Mouse (Mus musculus) small intestine, adult 2 months (tissue): ENCODE data around the gene Enpp7. TPM values are rescaled to one million over a fixed set of nuclear protein-coding genes. Genes with fewer than 3 reads are reported as not detected.

Experiments used
- H3K27ac ChIP-seq: fragments of 200-500 bp; 2 replicates; pipeline ENCODE4 v1.5.1; 2012; ENCODE audit warnings: low read depth, low read length, control low read depth, inconsistent platforms; ENCODE audit not compliant: insufficient read depth
- H3K27me3 ChIP-seq: fragments of 200-500 bp; 2 replicates; pipeline ENCODE4 v1.6.1; 2012; ENCODE audit warnings: mild to moderate bottlenecking, moderate library complexity, low read length, inconsistent platforms; ENCODE audit not compliant: control insufficient read depth, insufficient read depth
- H3K36me3 ChIP-seq: fragments of 200-500 bp; 2 replicates; pipeline ENCODE4 v1.6.1; 2012; ENCODE audit warnings: mild to moderate bottlenecking, low read length, control low read depth, inconsistent platforms; ENCODE audit not compliant: control insufficient read depth, insufficient read depth
- H3K4me1 ChIP-seq: fragments of 200-500 bp; 2 replicates; pipeline ENCODE4 v1.6.1; 2012; ENCODE audit warnings: low read length, inconsistent platforms, mixed read lengths; ENCODE audit not compliant: control insufficient read depth, insufficient read depth, insufficient read length
- H3K4me3 ChIP-seq: fragments of 200-500 bp; 2 replicates; pipeline ENCODE4 v1.5.1; 2012; ENCODE audit warnings: low read depth, mild to moderate bottlenecking, control low read depth, inconsistent platforms, low read length, moderate library complexity
- CTCF ChIP-seq: fragments of 200-500 bp; IDR thresholded peaks from 2 replicates; pipeline ENCODE4 v1.5.1; 2012; ENCODE audit warnings: low read depth, mild to moderate bottlenecking, control low read depth, inconsistent platforms, low read length, moderate library complexity, mixed read lengths; ENCODE audit not compliant: insufficient replicate concordance, insufficient read length; ENCODE audit errors: extremely low read depth
- POLR2A ChIP-seq: fragments of 200-500 bp; IDR thresholded peaks from 2 replicates; pipeline ENCODE4 v1.6.1; 2012; ENCODE audit warnings: low read depth, mild to moderate bottlenecking, control low read depth, inconsistent platforms, low read length, moderate library complexity
- WGBS: fragments of 180-500 bp; shearing (Covaris S2); methylation state at CpG from one replicate; pipeline ENCODE4 v1.1.7; 2018; 5-methylcytosine and 5-hydroxymethylcytosine counted together
- polyA plus RNA-seq: library from polyadenylated mRNA; depleted of rRNA; stranded (reverse); fragments of >200 nt; gene quantifications from 2 replicates; pipeline ENCODE4 v1.2.3, GENCODE M21; 2012; rRNA removed

Enpp7 gene
- polyA plus RNA-seq, result 10.8 and 2,214 TPM in 2 replicates

GRCm38 (mm10) chr11:118987999-118988398 lies at the start of gene Enpp7:
TSS of gene Enpp7 (plus strand) at chr11:118988188.
- 68% methylated on average over 10 of the region's 10 CpGs for WGBS
- H3K36me3 ChIP-seq, result peaks cover 18% of the 10 kb centered on the region
- H3K4me3 ChIP-seq, result peak within 1 kb of the TSS; percentile 52
- peak within 1 kb of the TSS; percentile 74 for H3K27ac ChIP-seq
- TF ChIP-seq CTCF (no peak), POLR2A (peak; percentile 63; the same call in 1 of the 2 replicates)
- no peaks in the 10 kb centered on the region for H3K27me3 ChIP-seq
- peaks cover 25% of the 10 kb centered on the region; the same call in 1 of the 2 replicates for H3K4me1 ChIP-seq

GRCm38 (mm10) chr11:118939731-118940130 lies 48.3 kb upstream of the Enpp7 start:
- 75% methylated on average over 4 of the region's 4 CpGs for WGBS
- TF ChIP-seq CTCF (no peak), POLR2A (no peak)
- Histone ChIP-seq H3K27me3 (peaks cover 2% of the 10 kb centered on the region; the same call in 1 of the 2 replicates), H3K36me3 (no peaks in the 10 kb centered on the region), H3K4me1 (no peaks in the 10 kb centered on the region), H3K27ac (no peak overlapping the region), H3K4me3 (no peak overlapping the region)

GRCm38 (mm10) chr11:118940539-118940938 lies 47.4 kb upstream of the Enpp7 start:
- WGBS, result 81% methylated on average over 11 of the region's 11 CpGs
- Histone ChIP-seq H3K27ac (no peak overlapping the region), H3K4me3 (no peak overlapping the region), H3K27me3 (peaks cover 2% of the 10 kb centered on the region; the same call in 1 of the 2 replicates), H3K4me1 (no peaks in the 10 kb centered on the region), H3K36me3 (no peaks in the 10 kb centered on the region)
- TF ChIP-seq CTCF, result no peak
- TF ChIP-seq POLR2A, result no peak

GRCm38 (mm10) chr11:118941268-118941667 lies 46.7 kb upstream of the Enpp7 start:
- no peak overlapping the region for H3K27ac ChIP-seq
- TF ChIP-seq POLR2A, result no peak
- no peak for TF ChIP-seq CTCF
- 48% methylated on average over 5 of the region's 5 CpGs for WGBS
- H3K4me1 ChIP-seq, result no peaks in the 10 kb centered on the region
- H3K36me3 ChIP-seq, result no peaks in the 10 kb centered on the region
- no peak overlapping the region for H3K4me3 ChIP-seq
- peaks cover 2% of the 10 kb centered on the region; the same call in 1 of the 2 replicates for H3K27me3 ChIP-seq

- no peak overlapping the region for H3K27ac ChIP-seq
- TF ChIP-seq CTCF (no peak), POLR2A (no peak)
- 33% methylated on average over 8 of the region's 8 CpGs for WGBS
These were observed 42.1 kb upstream of the Enpp7 start for GRCm38 (mm10) chr11:118945868-118946267.

GRCm38 (mm10) chr11:118955016-118955415 lies 33.0 kb upstream of the Enpp7 start:
- TF ChIP-seq POLR2A (no peak), CTCF (no peak)
- no peak overlapping the region for H3K4me3 ChIP-seq
- no peaks in the 10 kb centered on the region for H3K36me3 ChIP-seq
- no peak overlapping the region for H3K27ac ChIP-seq
- 55% methylated on average over 6 of the region's 6 CpGs for WGBS
- no peaks in the 10 kb centered on the region for H3K27me3 ChIP-seq
- H3K4me1 ChIP-seq, result no peaks in the 10 kb centered on the region

More at GRCm38 (mm10) chr11:118945868-118946267, 42.1 kb upstream of the Enpp7 start:
- H3K4me1 ChIP-seq, result no peaks in the 10 kb centered on the region
- no peaks in the 10 kb centered on the region for H3K27me3 ChIP-seq
- H3K4me3 ChIP-seq, result no peak overlapping the region
- H3K36me3 ChIP-seq, result no peaks in the 10 kb centered on the region

GRCm38 (mm10) chr11:118957070-118957471 lies 30.9 kb upstream of the Enpp7 start:
- TF ChIP-seq CTCF (no peak), POLR2A (no peak)
- H3K27me3 ChIP-seq, result no peaks in the 10 kb centered on the region
- no peak overlapping the region for H3K27ac ChIP-seq
- H3K4me1 ChIP-seq, result no peaks in the 10 kb centered on the region
- WGBS, result 66% methylated on average over 14 of the region's 14 CpGs
- H3K36me3 ChIP-seq, result no peaks in the 10 kb centered on the region
- no peak overlapping the region for H3K4me3 ChIP-seq
